Mouse (Mus musculus) hindbrain, embryonic 11.5 days (tissue): ENCODE results near the gene Espn. TPM values are rescaled to one million over a fixed set of nuclear protein-coding genes. Genes with fewer than 3 reads are reported as not detected.

Experiments used
- ATAC-seq: fragments of 200-750 bp; cut with Nextera tagmentation; 2 replicates; pipeline ENCODE4 v1.8.0; 2017; ENCODE audit warnings: mild to moderate bottlenecking, moderate TSS enrichment, moderate library complexity; ENCODE audit not compliant: low FRiP score
- DNase-seq: peaks from one replicate; pipeline ENCODE4 v3.0.0-alpha.2; 2015; ENCODE audit warnings: low spot score
- H3K27ac ChIP-seq: fragments of 300-500 bp; sonication (generic); 2 replicates; pipeline ENCODE4 v1.5.1; 2014; ENCODE audit warnings: mild to moderate bottlenecking, low read depth, low read length
- H3K27me3 ChIP-seq: fragments of 300-500 bp; sonication (generic); 2 replicates; pipeline ENCODE4 v1.6.1; 2014; ENCODE audit warnings: mild to moderate bottlenecking, low read length, moderate library complexity, mixed read lengths; ENCODE audit not compliant: control insufficient read depth, insufficient read depth
- H3K36me3 ChIP-seq: fragments of 300-500 bp; sonication (generic); 2 replicates; pipeline ENCODE4 v1.6.1; 2014; ENCODE audit warnings: mild to moderate bottlenecking, low read length, moderate library complexity, mixed read lengths; ENCODE audit not compliant: control insufficient read depth, insufficient read depth
- H3K4me1 ChIP-seq: fragments of 300-500 bp; sonication (generic); replicated peaks from 2 replicates; pipeline ENCODE4 v1.6.1; 2014; ENCODE audit warnings: low read length, mixed read lengths; ENCODE audit not compliant: control insufficient read depth, insufficient read depth
- H3K4me2 ChIP-seq: fragments of 300-500 bp; sonication (generic); replicated peaks from 2 replicates; pipeline ENCODE4 v1.6.1; 2014; ENCODE audit warnings: mild to moderate bottlenecking, low read depth, low read length
- H3K4me3 ChIP-seq: fragments of 300-500 bp; sonication (generic); 2 replicates; pipeline ENCODE4 v1.5.1; 2014; ENCODE audit warnings: low read depth, low read length
- H3K9ac ChIP-seq: fragments of 300-500 bp; sonication (generic); 2 replicates; pipeline ENCODE4 v1.6.1; 2014; ENCODE audit warnings: low read depth, low read length
- H3K9me3 ChIP-seq: fragments of 300-500 bp; sonication (generic); 2 replicates; pipeline ENCODE4 v1.6.1; 2016; ENCODE audit warnings: low read length; ENCODE audit not compliant: control insufficient read depth
- WGBS: fragments of 180-500 bp; shearing (Covaris S2); extraction: QIAGEN DNeasy Blood & Tissue Kit; methylation state at CpG from one replicate; pipeline ENCODE4 v1.1.7; 2014; 5-methylcytosine and 5-hydroxymethylcytosine counted together
- polyA plus RNA-seq: library from polyadenylated mRNA; unstranded; fragments of >200 nt; fragmentation: Nextera tagmentation; extraction: Ambion mirVana; gene quantifications from 2 replicates; pipeline ENCODE4 v1.2.1, GENCODE M21; 2014

Espn gene
- polyA plus RNA-seq, 1 experiment from 2014 or later = 2.0 TPM

- H3K9ac ChIP-seq = no peak overlapping the region
- 27% methylated on average over 6 of the region's 6 CpGs for WGBS
These were observed 15.9 kb downstream of the Espn start for GRCm38 (mm10) chr4:152136112-152136875.

GRCm38 (mm10) chr4:152135363-152135762 lies 16.8 kb downstream of the Espn start:
- Histone ChIP-seq H3K9me3 (no peaks in the 10 kb centered on the region), H3K4me1 (peaks cover 15% of the 10 kb centered on the region), H3K27me3 (peaks cover 52% of the 10 kb centered on the region), H3K4me2 (no peak overlapping the region), H3K4me3 (no peak overlapping the region), H3K27ac (no peak overlapping the region), H3K9ac (no peak overlapping the region), H3K36me3 (no peaks in the 10 kb centered on the region)
- WGBS = 82% methylated on average over 12 of the region's 12 CpGs
- DNase-seq = no peak
- no peak for ATAC-seq

More at GRCm38 (mm10) chr4:152136112-152136875, 15.9 kb downstream of the Espn start:
- Histone ChIP-seq H3K36me3 (no peaks in the 10 kb centered on the region), H3K27ac (no peak overlapping the region), H3K9me3 (no peaks in the 10 kb centered on the region), H3K4me1 (peaks cover 5% of the 10 kb centered on the region), H3K4me2 (no peak overlapping the region), H3K4me3 (no peak overlapping the region), H3K27me3 (peaks cover 42% of the 10 kb centered on the region)
- ATAC-seq = no peak
- DNase-seq = no peak

GRCm38 (mm10) chr4:152134507-152134906 lies 17.7 kb downstream of the Espn start:
- Histone ChIP-seq H3K4me1 (peaks cover 16% of the 10 kb centered on the region), H3K27ac (no peak overlapping the region), H3K9me3 (no peaks in the 10 kb centered on the region), H3K4me2 (no peak overlapping the region), H3K4me3 (no peak overlapping the region), H3K9ac (no peak overlapping the region), H3K36me3 (no peaks in the 10 kb centered on the region), H3K27me3 (peaks cover 60% of the 10 kb centered on the region)
- ATAC-seq = no peak
- DNase-seq = no peak

GRCm38 (mm10) chr4:152133213-152133612 lies 19.0 kb downstream of the Espn start:
- H3K4me3 ChIP-seq = no peak overlapping the region
- H3K36me3 ChIP-seq = no peaks in the 10 kb centered on the region
- H3K27me3 ChIP-seq = peaks cover 67% of the 10 kb centered on the region
- H3K4me1 ChIP-seq = peaks cover 21% of the 10 kb centered on the region
- no peak overlapping the region for H3K4me2 ChIP-seq
- DNase-seq (no peak), ATAC-seq (no peak)
- no peak overlapping the region for H3K9ac ChIP-seq
- no peak overlapping the region for H3K27ac ChIP-seq
- H3K9me3 ChIP-seq = no peaks in the 10 kb centered on the region
- WGBS = 48% methylated on average over 5 of the region's 5 CpGs

- H3K4me3 ChIP-seq = no peak overlapping the region
- no peaks in the 10 kb centered on the region for H3K36me3 ChIP-seq
- H3K4me2 ChIP-seq = no peak overlapping the region
- peaks cover 71% of the 10 kb centered on the region for H3K27me3 ChIP-seq
- H3K4me1 ChIP-seq = peaks cover 21% of the 10 kb centered on the region
- H3K9ac ChIP-seq = no peak overlapping the region
- no peaks in the 10 kb centered on the region for H3K9me3 ChIP-seq
- DNase-seq = no peak
- H3K27ac ChIP-seq = no peak overlapping the region
- 23% methylated on average over 10 of the region's 10 CpGs for WGBS
- ATAC-seq = no peak
These were observed 19.4 kb downstream of the Espn start for GRCm38 (mm10) chr4:152132772-152133169.

- ATAC-seq = peak; percentile 4; the same call in 1 of the 2 replicates
- H3K4me1 ChIP-seq = peaks cover 21% of the 10 kb centered on the region
- DNase-seq = no peak
- H3K27ac ChIP-seq = no peak overlapping the region
- H3K9ac ChIP-seq = no peak overlapping the region
- H3K27me3 ChIP-seq = peaks cover 78% of the 10 kb centered on the region
- WGBS = 2% methylated on average over 50 of the region's 50 CpGs
- H3K9me3 ChIP-seq = no peaks in the 10 kb centered on the region
- H3K4me3 ChIP-seq = no peak overlapping the region
- H3K4me2 ChIP-seq = 0 out of 2 replicates have a peak overlapping the region, but pooled peaks have one; percentile 14
- H3K36me3 ChIP-seq = no peaks in the 10 kb centered on the region
These were observed 20.1 kb downstream of the Espn start for GRCm38 (mm10) chr4:152131809-152132771.

- peak overlapping the region; percentile 49 for H3K4me2 ChIP-seq
- peaks cover 85% of the 10 kb centered on the region for H3K27me3 ChIP-seq
- peaks cover 25% of the 10 kb centered on the region for H3K4me1 ChIP-seq
- DNase-seq = peak; percentile 68
- 1% methylated on average over 78 of the region's 85 CpGs for WGBS
- no peaks in the 10 kb centered on the region for H3K36me3 ChIP-seq
- peak; percentile 59 for ATAC-seq
- H3K4me3 ChIP-seq = peak overlapping the region; percentile 24
- H3K27ac ChIP-seq = no peak overlapping the region
- H3K9ac ChIP-seq = 0 out of 2 replicates have a peak overlapping the region, but pooled peaks have one; percentile 1
- H3K9me3 ChIP-seq = no peaks in the 10 kb centered on the region
These were observed 21.2 kb downstream of the Espn start for GRCm38 (mm10) chr4:152130771-152131653.

- H3K4me3 ChIP-seq = no peak overlapping the region
- H3K9me3 ChIP-seq = no peaks in the 10 kb centered on the region
- H3K4me2 ChIP-seq = no peak overlapping the region
- peaks cover 100% of the 10 kb centered on the region for H3K27me3 ChIP-seq
- WGBS = 19% methylated on average over 13 of the region's 13 CpGs
- H3K9ac ChIP-seq = no peak overlapping the region
- ATAC-seq = no peak
- H3K4me1 ChIP-seq = peaks cover 25% of the 10 kb centered on the region
- DNase-seq = no peak
- no peaks in the 10 kb centered on the region for H3K36me3 ChIP-seq
- H3K27ac ChIP-seq = no peak overlapping the region
These were observed 22.7 kb downstream of the Espn start for GRCm38 (mm10) chr4:152129395-152129930.
